Comparison of ENCODE assay signal across 10 mouse cellular contexts in genomic region chr6:34865711-34866593, GRCm38 (mm10). TPM values are rescaled to one million over a fixed set of nuclear protein-coding genes. Genes with fewer than 3 reads are reported as not detected.
DNase-seq lines count a peak whose midpoint lies in the region; ATAC-seq and TF ChIP-seq lines count a peak whose summit lies in the region.
"Had no signal": no experiment of that assay in that cellular context is flagged by ENCODE, and none has a peak within 500 bp of the region (broad histone marks: within the 10 kb centered on the region; RNA-seq: fewer than 3 reads in every experiment).

No protein-coding gene starts in this region.

- no peaks in the 10 kb centered on the region for H3K9me3 ChIP-seq in heart, embryonic 13.5 days
- no peaks in the 10 kb centered on the region for H3K9me3 ChIP-seq in hindbrain, embryonic 12.5 days (replicated peaks)
- H3K9me3 ChIP-seq: G1E had no signal

- H3K79me2 ChIP-seq in liver, adult 2 months (ENCODE audit: control insufficient read depth, insufficient read depth, low read length), result peaks cover 8% of the 10 kb centered on the region

- H3K27me3 ChIP-seq in liver, adult 2 months (ENCODE audit: control insufficient read depth, insufficient read depth, low read length), result no peaks in the 10 kb centered on the region
- no peaks in the 10 kb centered on the region for H3K27me3 ChIP-seq in heart, embryonic 13.5 days (replicated peaks)
- no peaks in the 10 kb centered on the region for H3K27me3 ChIP-seq in small intestine, adult 2 months (ENCODE audit: control insufficient read depth, insufficient read depth, low read length)
- H3K27me3 ChIP-seq in hindbrain, embryonic 12.5 days, result no peaks in the 10 kb centered on the region

- no peak overlapping the region for H3K4me3 ChIP-seq in liver, adult 2 months (ENCODE audit: insufficient read depth, low read depth, low read length)
- no peak overlapping the region for H3K4me3 ChIP-seq in heart, embryonic 13.5 days
- peak overlapping the region; percentile 15; the same call in 1 of the 2 replicates for H3K4me3 ChIP-seq in small intestine, adult 2 months (ENCODE audit: low read depth, low read length)
- H3K4me3 ChIP-seq in hindbrain, embryonic 12.5 days, result no peak overlapping the region
- H3K4me3 ChIP-seq: erythroblast, embryonic 14.5 days had no signal

- peak overlapping the region; percentile 27 for H3K9ac ChIP-seq in liver, adult 2 months (ENCODE audit: low read depth, low read length)
- H3K9ac ChIP-seq in heart, embryonic 13.5 days, result no peak overlapping the region
- H3K9ac ChIP-seq in hindbrain, embryonic 12.5 days, result no peak overlapping the region

- peak; percentile 99 for DNase-seq in liver, adult 2 months (ENCODE audit: extremely low read depth, low read depth, low spot score)
- DNase-seq in liver, result no peak
- DNase-seq in large intestine, adult 2 months (ENCODE audit: low read depth, low spot score), result peak; percentile 57
- DNase-seq in ovary, postnatal 36 days (ENCODE audit: low spot score), result no peak

- peaks cover 14% of the 10 kb centered on the region for H3K36me3 ChIP-seq in liver, adult 2 months (ENCODE audit: control insufficient read depth, insufficient read depth, low read length)
- H3K36me3 ChIP-seq in heart, embryonic 13.5 days, result no peaks in the 10 kb centered on the region
- no peaks in the 10 kb centered on the region; the same call in 1 of the 2 replicates for H3K36me3 ChIP-seq in small intestine, adult 2 months (ENCODE audit: control insufficient read depth, insufficient read depth, low read length)
- no peaks in the 10 kb centered on the region for H3K36me3 ChIP-seq in hindbrain, embryonic 12.5 days
- H3K36me3 ChIP-seq: G1E had no signal

- ATAC-seq in heart, embryonic 13.5 days (ENCODE audit: extremely low read depth, insufficient number of reproducible peaks, low FRiP score, low TSS enrichment), result no peak
- ATAC-seq in megakaryocyte-erythroid progenitor cell, adult 5-6 weeks (replicated peaks; ENCODE audit: low FRiP score, low TSS enrichment, poor library complexity, severe bottlenecking), result no peak
- no peak for ATAC-seq in hindbrain, embryonic 12.5 days (ENCODE audit: low FRiP score)

- no peak overlapping the region for H3K4me2 ChIP-seq in heart, embryonic 13.5 days
- no peak overlapping the region for H3K4me2 ChIP-seq in hindbrain, embryonic 12.5 days (replicated peaks)

- TF ChIP-seq POLR2A in liver, adult 2 months (IDR thresholded peaks at IDR 0.05; ENCODE audit: extremely low read depth, insufficient read depth, low read length), result no peak
- no peak; the same call in 1 of the 2 replicates for TF ChIP-seq POLR2A in small intestine, adult 2 months (IDR thresholded peaks at IDR 0.05; ENCODE audit: low read depth, low read length)

- peak overlapping the region; percentile 85 for H3K27ac ChIP-seq in liver, adult 2 months (replicated peaks; ENCODE audit: insufficient read depth, low read depth, low read length)
- peak overlapping the region; percentile 66 for H3K27ac ChIP-seq in heart, embryonic 13.5 days (replicated peaks)
- peak overlapping the region; percentile 80 for H3K27ac ChIP-seq in small intestine, adult 2 months (ENCODE audit: insufficient read depth, low read depth, low read length)
- no peak overlapping the region for H3K27ac ChIP-seq in hindbrain, embryonic 12.5 days

- H3K4me1 ChIP-seq in liver, adult 2 months (ENCODE audit: control insufficient read depth, insufficient read depth, low read length), result peaks cover 22% of the 10 kb centered on the region
- peaks cover 70% of the 10 kb centered on the region for H3K4me1 ChIP-seq in heart, embryonic 13.5 days
- peaks cover 31% of the 10 kb centered on the region for H3K4me1 ChIP-seq in small intestine, adult 2 months (ENCODE audit: control insufficient read depth, insufficient read depth, insufficient read length, low read length)
- H3K4me1 ChIP-seq in hindbrain, embryonic 12.5 days, result peaks cover 3% of the 10 kb centered on the region; the same call in 1 of the 2 replicates

- TF ChIP-seq CTCF in liver, adult 2 months (IDR thresholded peaks at IDR 0.05; ENCODE audit: low read depth, low read length), result no peak
- no peak for TF ChIP-seq CTCF in small intestine, adult 2 months (IDR thresholded peaks at IDR 0.05; ENCODE audit: extremely low read depth, insufficient read length, insufficient replicate concordance, low read depth, low read length)

- WGBS in liver, adult 2 months, result 16% methylated on average over 7 of the region's 7 CpGs
- 46% methylated on average over 7 of the region's 7 CpGs for WGBS in heart, embryonic 13.5 days
- WGBS in large intestine, adult 2 months, result 21% methylated on average over 7 of the region's 7 CpGs
- WGBS in small intestine, adult 2 months, result 17% methylated on average over 7 of the region's 7 CpGs
- WGBS in hindbrain, embryonic 12.5 days, result 65% methylated on average over 7 of the region's 7 CpGs

RNA-seq across cellular contexts. Expression of gene Tmem140, which starts 3.0 kb away (rescaled TPM):
- total RNA-seq in liver, adult 2 months (2014; rRNA removed), result 31.9 and 37.9 TPM in 2 replicates
- polyA plus RNA-seq in liver, adult 2 months (2012; rRNA removed), result 19.1 and 20.1 TPM in 2 replicates
- polyA plus RNA-seq in heart, embryonic 13.5 days (2015; fragmentation: Nextera tagmentation; extraction: Ambion mirVana), result 0.92 and 1.5 TPM in 2 replicates
- polyA plus RNA-seq in large intestine, adult 2 months (2012; rRNA removed), result 22.8 and 24.1 TPM in 2 replicates
- polyA plus RNA-seq in small intestine, adult 2 months (2012; rRNA removed), result 10.3 and 51.1 TPM in 2 replicates
- 1.8 and 1.9 TPM in 2 replicates for total RNA-seq in megakaryocyte-erythroid progenitor cell, adult 5-6 weeks (2014; fragmentation: Nextera tagmentation)
- 2.2 and 3.7 TPM in 2 replicates for total RNA-seq in megakaryocyte-erythroid progenitor cell, adult 5-6 weeks (2017)
- 1.5 and 1.8 TPM in 2 replicates for polyA plus RNA-seq in hindbrain, embryonic 12.5 days (2016; fragmentation: Nextera tagmentation; extraction: Ambion mirVana)
- polyA plus RNA-seq: erythroblast, embryonic 14.5 days had no signal

RNA-seq across cellular contexts. Expression of gene Cyren, which starts 11.9 kb away (rescaled TPM):
- 2.0 and 3.0 TPM in 2 replicates for total RNA-seq in liver, adult 2 months (2014; rRNA removed)
- 2.7 and 3.2 TPM in 2 replicates for polyA plus RNA-seq in liver, adult 2 months (2012; rRNA removed)
- polyA plus RNA-seq in heart, embryonic 13.5 days (2015; fragmentation: Nextera tagmentation; extraction: Ambion mirVana), result 8.6 and 9.2 TPM in 2 replicates
- 3.0 and 3.3 TPM in 2 replicates for polyA plus RNA-seq in large intestine, adult 2 months (2012; rRNA removed)
- 1.4 and 1.6 TPM in 2 replicates for polyA plus RNA-seq in small intestine, adult 2 months (2012; rRNA removed)
- total RNA-seq in megakaryocyte-erythroid progenitor cell, adult 5-6 weeks (2014; fragmentation: Nextera tagmentation), result 12.3 and 27.8 TPM in 2 replicates
- total RNA-seq in megakaryocyte-erythroid progenitor cell, adult 5-6 weeks (2017), result 5.6 and 8.5 TPM in 2 replicates
- polyA plus RNA-seq in hindbrain, embryonic 12.5 days (2016; fragmentation: Nextera tagmentation; extraction: Ambion mirVana), result 14.4 TPM in 2 replicates

RNA-seq across cellular contexts. Expression of gene Wdr91, which starts 44.7 kb away (rescaled TPM):
- total RNA-seq in liver, adult 2 months (2014; rRNA removed), result 9.5 and 14.9 TPM in 2 replicates
- 23.4 and 28.0 TPM in 2 replicates for polyA plus RNA-seq in liver, adult 2 months (2012; rRNA removed)
- polyA plus RNA-seq in heart, embryonic 13.5 days (2015; fragmentation: Nextera tagmentation; extraction: Ambion mirVana), result 9.4 and 11.2 TPM in 2 replicates
- polyA plus RNA-seq in large intestine, adult 2 months (2012; rRNA removed), result 5.1 and 6.3 TPM in 2 replicates
- polyA plus RNA-seq in small intestine, adult 2 months (2012; rRNA removed), result 3.3 and 4.7 TPM in 2 replicates
- total RNA-seq in megakaryocyte-erythroid progenitor cell, adult 5-6 weeks (2014; fragmentation: Nextera tagmentation), result 19.9 and 24.4 TPM in 2 replicates
- 24.4 and 37.8 TPM in 2 replicates for total RNA-seq in megakaryocyte-erythroid progenitor cell, adult 5-6 weeks (2017)
- 13.1 and 13.6 TPM in 2 replicates for polyA plus RNA-seq in hindbrain, embryonic 12.5 days (2016; fragmentation: Nextera tagmentation; extraction: Ambion mirVana)

RNA-seq across cellular contexts. Expression of gene Stra8, which starts 54.0 kb away (rescaled TPM):
- not detected in 2 replicates for total RNA-seq in liver, adult 2 months (2014; rRNA removed)
- polyA plus RNA-seq in liver, adult 2 months (2012; rRNA removed), result not detected in 2 replicates
- not detected in 2 replicates for polyA plus RNA-seq in heart, embryonic 13.5 days (2015; fragmentation: Nextera tagmentation; extraction: Ambion mirVana)
- polyA plus RNA-seq in large intestine, adult 2 months (2012; rRNA removed), result 0.06 TPM in 1 of 2 replicates, not detected in the other
- not detected in 2 replicates for polyA plus RNA-seq in small intestine, adult 2 months (2012; rRNA removed)
- not detected in 2 replicates for total RNA-seq in megakaryocyte-erythroid progenitor cell, adult 5-6 weeks (2014; fragmentation: Nextera tagmentation)
- not detected in 2 replicates for total RNA-seq in megakaryocyte-erythroid progenitor cell, adult 5-6 weeks (2017)
- polyA plus RNA-seq in hindbrain, embryonic 12.5 days (2016; fragmentation: Nextera tagmentation; extraction: Ambion mirVana), result not detected in 2 replicates
- polyA plus RNA-seq: erythroblast, embryonic 14.5 days; G1E had no signal

Comparison
In these comparisons a context has a peak if more than half of its experiments do, and no peak if none do; other contexts are left out.
1. DNase-seq: peak in liver, adult 2 months (single experiment) and large intestine, adult 2 months (single experiment); none in liver (single experiment) and ovary, postnatal 36 days (single experiment).